Mouse (Mus musculus): ENCODE results near the gene Gm6205. TPM values are rescaled to one million over a fixed set of nuclear protein-coding genes. Genes with fewer than 3 reads are reported as not detected.

The Gm6205 gene
- not detected in 2 replicates for polyA plus RNA-seq (2012; ENCODE audit: low replicate concordance)

DNA sequence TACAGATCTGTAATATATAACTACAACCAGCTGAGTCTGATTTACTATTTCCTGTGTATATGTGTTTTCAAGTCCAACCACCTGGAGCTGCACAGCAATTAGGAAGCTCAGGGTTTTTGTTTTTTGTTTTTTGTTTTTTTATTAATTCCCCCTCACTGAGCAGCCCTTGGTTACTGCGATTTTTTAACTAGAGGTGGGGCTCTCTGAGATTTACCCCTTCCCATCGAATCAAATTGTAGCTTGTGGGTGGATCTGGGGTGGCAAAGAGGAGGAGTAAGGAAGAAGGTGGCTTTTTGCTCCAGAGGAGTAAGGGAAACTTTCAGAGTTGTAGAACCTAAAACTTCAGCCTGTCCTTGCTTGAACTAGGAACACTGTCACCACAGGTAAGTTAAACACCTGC lies at the start of gene Gm6205:
TSS of gene Gm6205 (plus strand) at position 301 of the 400 bp plus-strand sequence.

DNA sequence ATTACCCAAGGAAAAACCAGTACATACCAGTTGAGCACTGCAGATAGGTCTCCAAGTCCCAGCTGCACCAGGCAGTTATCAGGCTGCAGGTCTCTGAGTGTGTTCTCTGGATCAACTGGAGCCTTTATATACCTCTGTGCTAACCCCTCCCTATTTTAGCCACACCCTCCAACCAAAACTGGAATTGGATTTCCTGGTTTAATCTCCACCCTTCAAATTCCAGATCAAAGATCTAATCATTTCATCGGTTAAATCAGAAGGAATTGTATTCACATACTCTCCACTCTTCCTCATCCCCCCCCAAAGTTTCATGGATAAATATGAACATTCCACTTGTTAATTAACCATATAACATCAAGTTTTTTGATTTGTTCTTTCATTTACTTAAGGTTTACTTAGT lies 31.9 kb upstream of the Gm6205 start, which contains the start of gene Gm3147:
TSS of gene Gm3147 (minus strand) at position 101 of the 400 bp plus-strand sequence.

DNA sequence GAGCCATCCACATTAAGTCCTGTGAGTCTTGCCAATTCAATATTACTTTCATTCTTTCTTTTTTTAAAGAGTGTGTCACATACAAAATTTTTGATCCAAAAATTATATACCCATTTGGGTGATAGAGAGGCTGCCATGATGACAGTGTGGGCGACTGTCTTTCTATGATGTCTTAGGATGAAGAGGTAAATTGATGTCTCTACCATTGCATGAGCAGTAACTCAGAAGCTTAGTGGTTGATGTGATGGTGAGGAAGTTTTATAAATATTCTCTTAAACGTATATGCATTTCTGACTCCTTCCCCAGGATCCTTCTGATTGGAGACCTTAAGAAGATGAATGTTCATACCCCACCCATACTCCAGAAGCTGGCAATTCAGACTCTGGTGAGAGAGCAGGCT lies 24.5 kb upstream of the Gm6205 start, which contains the start of gene Gm6509:
TSS of gene Gm6509 (plus strand) at position 301 of the 400 bp plus-strand sequence.

Other genes with a start within 250 kb of the Gm6205 start
- gene Gm7682, start 202.6 kb upstream of the Gm6205 start, polyA plus RNA-seq (2012; ENCODE audit: low replicate concordance), result not detected in 2 replicates
- not detected in 2 replicates for gene Gm3139, start 122.1 kb upstream of the Gm6205 start, polyA plus RNA-seq (2012; ENCODE audit: low replicate concordance)
- not detected in 2 replicates for gene Gm3147, start 32.0 kb upstream of the Gm6205 start, polyA plus RNA-seq (2012; ENCODE audit: low replicate concordance)
- gene Gm6509, start 24.4 kb upstream of the Gm6205 start, polyA plus RNA-seq (2012; ENCODE audit: low replicate concordance), result not detected in 2 replicates
- gene Gm3183, start 217.1 kb downstream of the Gm6205 start, polyA plus RNA-seq (2012; ENCODE audit: low replicate concordance), result not detected in 2 replicates

All from leukemia stem cell, adult 10-12 weeks (primary cell).